Mouse (Mus musculus) small intestine, adult 2 months (tissue): Measurements from ENCODE around the gene 4930470P17Rik.

Experiments used
- CTCF ChIP-seq: fragments of 200-500 bp; IDR thresholded peaks from 2 replicates; pipeline ENCODE4 v1.5.1; 2012; ENCODE audit warnings: low read depth, mild to moderate bottlenecking, control low read depth, inconsistent platforms, low read length, moderate library complexity, mixed read lengths; ENCODE audit not compliant: insufficient replicate concordance, insufficient read length; ENCODE audit errors: extremely low read depth
- POLR2A ChIP-seq: fragments of 200-500 bp; IDR thresholded peaks from 2 replicates; pipeline ENCODE4 v1.6.1; 2012; ENCODE audit warnings: low read depth, mild to moderate bottlenecking, control low read depth, inconsistent platforms, low read length, moderate library complexity

- TF ChIP-seq CTCF (no peak), POLR2A (no peak)
These were observed 30.6 kb upstream of the 4930470P17Rik start for GRCm38 (mm10) chr2:170632386-170632785.
